Mouse (Mus musculus): ENCODE data around the gene Lrrc59. TPM values are rescaled to one million over a fixed set of nuclear protein-coding genes. Genes with fewer than 3 reads are reported as not detected.
"Not testable (repeated sequence)": the region's sequence is repeated elsewhere in the genome, so short reads cannot be mapped to it uniquely, and the experiment has no call there.

Lrrc59 gene
- polyA plus RNA-seq, 1 experiment = 112 TPM

GRCm38 (mm10) chr11:94634431-94634830 is 4.9 kb downstream of the Lrrc59 start:
- DNase-seq (ENCODE audit: low read depth) = no peak
- TF ChIP-seq CTCF (IDR thresholded peaks at IDR 0.05; ENCODE audit: borderline replicate concordance, extremely low read depth, insufficient read depth, insufficient read length) (no peak), POLR2A (IDR thresholded peaks at IDR 0.05; ENCODE audit: borderline replicate concordance, extremely low read depth, insufficient read depth, insufficient read length, poor library complexity, severe bottlenecking) (no peak)

GRCm38 (mm10) chr11:94644461-94645219 is 15.1 kb downstream of the Lrrc59 start:
- TF ChIP-seq POLR2A (IDR thresholded peaks at IDR 0.05; ENCODE audit: borderline replicate concordance, extremely low read depth, insufficient read depth, insufficient read length, poor library complexity, severe bottlenecking) = no peak
- DNase-seq (ENCODE audit: low read depth) = no peak

- TF ChIP-seq CTCF (IDR thresholded peaks at IDR 0.05; ENCODE audit: borderline replicate concordance, extremely low read depth, insufficient read depth, insufficient read length) (no peak), POLR2A (IDR thresholded peaks at IDR 0.05; ENCODE audit: borderline replicate concordance, extremely low read depth, insufficient read depth, insufficient read length, poor library complexity, severe bottlenecking) (no peak)
- no peak for DNase-seq (ENCODE audit: low read depth)
Observed at GRCm38 (mm10) chr11:94646457-94646856, 16.9 kb downstream of the Lrrc59 start.

- not testable (repeated sequence) for DNase-seq (ENCODE audit: low read depth)
Observed at GRCm38 (mm10) chr11:94651241-94651640, 21.7 kb downstream of the Lrrc59 start.

DNA sequence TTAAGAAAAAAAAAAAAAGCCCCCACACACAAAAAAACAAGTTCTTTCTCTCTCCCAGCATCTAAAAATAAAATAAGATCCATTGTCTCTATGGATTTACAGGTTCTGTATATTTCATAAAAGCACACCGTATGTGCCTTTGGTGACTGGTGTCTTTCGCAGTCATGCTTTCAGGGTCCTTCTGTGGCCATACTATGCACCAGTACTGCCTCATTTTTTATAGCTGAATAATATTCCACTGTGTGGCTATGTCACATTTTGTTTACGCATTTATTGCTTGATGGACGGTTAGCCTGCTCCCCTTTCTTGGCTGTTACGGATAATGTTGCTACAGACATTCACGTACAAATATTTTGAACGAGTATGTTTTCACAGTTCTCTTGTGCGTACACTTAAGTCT is 23.4 kb downstream of the Lrrc59 start:
- TF ChIP-seq POLR2A (IDR thresholded peaks at IDR 0.05; ENCODE audit: borderline replicate concordance, extremely low read depth, insufficient read depth, insufficient read length, poor library complexity, severe bottlenecking) = no peak
- TF ChIP-seq CTCF (IDR thresholded peaks at IDR 0.05; ENCODE audit: borderline replicate concordance, extremely low read depth, insufficient read depth, insufficient read length) = no peak
- DNase-seq (ENCODE audit: low read depth) = no peak

DNA sequence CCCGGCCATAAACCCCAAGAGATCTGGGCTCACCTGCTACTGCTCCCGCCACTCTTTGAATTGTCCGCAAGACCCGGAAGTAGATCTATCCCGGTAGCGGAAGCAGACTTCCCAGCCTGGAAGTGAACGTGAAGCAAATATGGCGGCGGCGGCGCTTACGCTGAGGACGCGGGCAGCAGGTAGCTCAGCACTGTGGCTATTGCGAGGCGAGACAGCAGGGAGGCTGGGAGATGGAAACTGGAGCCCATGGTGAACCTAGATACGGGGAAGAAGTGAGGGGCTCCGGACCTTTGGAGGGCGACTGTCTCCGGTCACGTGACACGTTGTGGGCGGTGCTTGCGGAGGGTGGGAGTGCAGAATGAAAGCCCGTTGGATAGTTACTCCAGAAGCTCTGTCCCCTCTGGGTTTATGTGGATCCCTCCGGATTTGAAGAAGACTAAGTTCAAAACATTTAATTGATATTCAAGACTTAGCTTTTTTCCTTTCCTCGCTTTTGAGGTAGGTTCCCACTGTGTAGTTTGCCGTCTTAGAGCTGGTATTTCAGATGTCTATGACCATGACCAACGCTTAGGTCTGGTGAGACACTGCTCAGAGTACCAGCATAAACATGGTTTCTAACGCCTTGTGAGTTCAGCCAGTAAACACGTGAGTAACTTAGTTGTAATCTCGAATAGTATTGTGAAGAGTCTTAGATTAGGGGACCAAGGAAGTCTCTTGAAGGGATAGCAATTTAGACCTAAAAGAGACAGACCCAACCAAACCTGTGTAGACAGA is 24.3 kb downstream of the Lrrc59 start, which contains the start of the genes Mrpl27 and Eme1:
Mrpl27 (plus strand) TSS at position 105 of the 774 bp plus-strand sequence.
Eme1 (minus strand) TSS at position 302 of the 774 bp plus-strand sequence.
- TF ChIP-seq POLR2A (IDR thresholded peaks at IDR 0.05; ENCODE audit: borderline replicate concordance, extremely low read depth, insufficient read depth, insufficient read length, poor library complexity, severe bottlenecking) (peak; percentile 6; the same call in 1 of the 2 replicates), CTCF (IDR thresholded peaks at IDR 0.05; ENCODE audit: borderline replicate concordance, extremely low read depth, insufficient read depth, insufficient read length) (no peak)
- DNase-seq (ENCODE audit: low read depth) = peak; percentile 93

DNA sequence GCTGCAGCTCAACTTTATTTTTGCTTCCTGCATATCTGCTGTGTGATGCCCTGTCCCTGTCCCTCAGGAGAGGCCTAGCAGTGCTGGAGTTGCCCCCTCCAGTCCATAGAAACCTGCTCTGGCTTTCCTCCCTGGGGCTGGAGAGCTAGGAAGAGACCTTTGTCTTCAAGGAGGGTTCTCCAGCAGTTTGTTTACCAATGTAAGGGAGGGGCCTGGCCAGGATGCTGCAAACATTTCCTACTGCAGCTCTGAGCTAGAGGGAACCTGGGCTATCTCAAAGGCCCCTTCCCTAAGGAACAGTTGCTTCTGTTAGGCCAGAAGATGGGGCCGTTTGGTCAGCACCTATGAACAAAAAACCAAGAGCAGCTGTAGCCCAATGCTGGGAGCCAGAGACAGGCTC is 31.8 kb downstream of the Lrrc59 start:
- TF ChIP-seq POLR2A (IDR thresholded peaks at IDR 0.05; ENCODE audit: borderline replicate concordance, extremely low read depth, insufficient read depth, insufficient read length, poor library complexity, severe bottlenecking) (no peak), CTCF (IDR thresholded peaks at IDR 0.05; ENCODE audit: borderline replicate concordance, extremely low read depth, insufficient read depth, insufficient read length) (no peak)
- DNase-seq (ENCODE audit: low read depth) = no peak

DNA sequence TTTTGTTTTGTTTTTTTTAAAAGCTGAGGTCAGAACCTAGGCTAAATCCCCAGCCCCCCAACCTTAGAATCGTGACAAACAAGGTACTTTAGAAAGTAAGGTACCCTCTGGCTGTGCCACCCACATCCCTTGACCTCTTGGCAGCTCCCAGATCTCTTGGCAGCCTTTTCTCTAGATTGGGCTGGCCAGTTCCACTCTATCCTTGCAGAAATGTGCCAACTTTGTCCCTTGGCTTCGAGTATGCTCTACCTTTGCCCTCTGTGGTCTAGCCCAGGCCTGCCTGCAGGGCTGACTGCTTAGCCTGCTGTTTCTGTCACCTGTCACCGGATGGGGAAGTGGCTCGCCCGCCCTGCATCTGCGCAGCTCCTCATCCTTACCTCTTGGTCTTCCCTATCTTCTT is 35.7 kb downstream of the Lrrc59 start:
- TF ChIP-seq POLR2A (IDR thresholded peaks at IDR 0.05; ENCODE audit: borderline replicate concordance, extremely low read depth, insufficient read depth, insufficient read length, poor library complexity, severe bottlenecking) (no peak), CTCF (IDR thresholded peaks at IDR 0.05; ENCODE audit: borderline replicate concordance, extremely low read depth, insufficient read depth, insufficient read length) (no peak)
- no peak for DNase-seq (ENCODE audit: low read depth)

- no peak for DNase-seq (ENCODE audit: low read depth)
- no peak for TF ChIP-seq POLR2A (IDR thresholded peaks at IDR 0.05; ENCODE audit: borderline replicate concordance, extremely low read depth, insufficient read depth, insufficient read length, poor library complexity, severe bottlenecking)
- no peak for TF ChIP-seq CTCF (IDR thresholded peaks at IDR 0.05; ENCODE audit: borderline replicate concordance, extremely low read depth, insufficient read depth, insufficient read length)
Observed at GRCm38 (mm10) chr11:94674984-94675383, 45.4 kb downstream of the Lrrc59 start.

- DNase-seq (ENCODE audit: low read depth) = no peak
- TF ChIP-seq CTCF (IDR thresholded peaks at IDR 0.05; ENCODE audit: borderline replicate concordance, extremely low read depth, insufficient read depth, insufficient read length) (no peak), POLR2A (IDR thresholded peaks at IDR 0.05; ENCODE audit: borderline replicate concordance, extremely low read depth, insufficient read depth, insufficient read length, poor library complexity, severe bottlenecking) (no peak)
Observed at GRCm38 (mm10) chr11:94675446-94675845, 45.9 kb downstream of the Lrrc59 start.

- no peak for DNase-seq (ENCODE audit: low read depth)
- TF ChIP-seq POLR2A (IDR thresholded peaks at IDR 0.05; ENCODE audit: borderline replicate concordance, extremely low read depth, insufficient read depth, insufficient read length, poor library complexity, severe bottlenecking) (no peak), CTCF (IDR thresholded peaks at IDR 0.05; ENCODE audit: borderline replicate concordance, extremely low read depth, insufficient read depth, insufficient read length) (no peak)
Observed at GRCm38 (mm10) chr11:94676308-94676707, 46.7 kb downstream of the Lrrc59 start.

Data from brain, embryonic 14.5 days (tissue).